Mouse (Mus musculus) small intestine, adult 2 months (tissue): Measurements from ENCODE around the gene Vwa5b2. TPM values are rescaled to one million over a fixed set of nuclear protein-coding genes. Genes with fewer than 3 reads are reported as not detected.

Source experiments
- H3K27ac ChIP-seq: fragments of 200-500 bp; 2 replicates; pipeline ENCODE4 v1.5.1; 2012; ENCODE audit warnings: low read depth, low read length, control low read depth, inconsistent platforms; ENCODE audit not compliant: insufficient read depth
- H3K27me3 ChIP-seq: fragments of 200-500 bp; 2 replicates; pipeline ENCODE4 v1.6.1; 2012; ENCODE audit warnings: mild to moderate bottlenecking, moderate library complexity, low read length, inconsistent platforms; ENCODE audit not compliant: control insufficient read depth, insufficient read depth
- H3K36me3 ChIP-seq: fragments of 200-500 bp; 2 replicates; pipeline ENCODE4 v1.6.1; 2012; ENCODE audit warnings: mild to moderate bottlenecking, low read length, control low read depth, inconsistent platforms; ENCODE audit not compliant: control insufficient read depth, insufficient read depth
- H3K4me1 ChIP-seq: fragments of 200-500 bp; 2 replicates; pipeline ENCODE4 v1.6.1; 2012; ENCODE audit warnings: low read length, inconsistent platforms, mixed read lengths; ENCODE audit not compliant: control insufficient read depth, insufficient read depth, insufficient read length
- H3K4me3 ChIP-seq: fragments of 200-500 bp; 2 replicates; pipeline ENCODE4 v1.5.1; 2012; ENCODE audit warnings: low read depth, mild to moderate bottlenecking, control low read depth, inconsistent platforms, low read length, moderate library complexity
- CTCF ChIP-seq: fragments of 200-500 bp; IDR thresholded peaks from 2 replicates; pipeline ENCODE4 v1.5.1; 2012; ENCODE audit warnings: low read depth, mild to moderate bottlenecking, control low read depth, inconsistent platforms, low read length, moderate library complexity, mixed read lengths; ENCODE audit not compliant: insufficient replicate concordance, insufficient read length; ENCODE audit errors: extremely low read depth
- POLR2A ChIP-seq: fragments of 200-500 bp; IDR thresholded peaks from 2 replicates; pipeline ENCODE4 v1.6.1; 2012; ENCODE audit warnings: low read depth, mild to moderate bottlenecking, control low read depth, inconsistent platforms, low read length, moderate library complexity
- WGBS: fragments of 180-500 bp; shearing (Covaris S2); methylation state at CpG from one replicate; pipeline ENCODE4 v1.1.7; 2018; 5-methylcytosine and 5-hydroxymethylcytosine counted together
- polyA plus RNA-seq: library from polyadenylated mRNA; depleted of rRNA; stranded (reverse); fragments of >200 nt; gene quantifications from 2 replicates; pipeline ENCODE4 v1.2.3, GENCODE M21; 2012

Gene Vwa5b2
- polyA plus RNA-seq, 1 experiment, result 6.8 TPM

DNA sequence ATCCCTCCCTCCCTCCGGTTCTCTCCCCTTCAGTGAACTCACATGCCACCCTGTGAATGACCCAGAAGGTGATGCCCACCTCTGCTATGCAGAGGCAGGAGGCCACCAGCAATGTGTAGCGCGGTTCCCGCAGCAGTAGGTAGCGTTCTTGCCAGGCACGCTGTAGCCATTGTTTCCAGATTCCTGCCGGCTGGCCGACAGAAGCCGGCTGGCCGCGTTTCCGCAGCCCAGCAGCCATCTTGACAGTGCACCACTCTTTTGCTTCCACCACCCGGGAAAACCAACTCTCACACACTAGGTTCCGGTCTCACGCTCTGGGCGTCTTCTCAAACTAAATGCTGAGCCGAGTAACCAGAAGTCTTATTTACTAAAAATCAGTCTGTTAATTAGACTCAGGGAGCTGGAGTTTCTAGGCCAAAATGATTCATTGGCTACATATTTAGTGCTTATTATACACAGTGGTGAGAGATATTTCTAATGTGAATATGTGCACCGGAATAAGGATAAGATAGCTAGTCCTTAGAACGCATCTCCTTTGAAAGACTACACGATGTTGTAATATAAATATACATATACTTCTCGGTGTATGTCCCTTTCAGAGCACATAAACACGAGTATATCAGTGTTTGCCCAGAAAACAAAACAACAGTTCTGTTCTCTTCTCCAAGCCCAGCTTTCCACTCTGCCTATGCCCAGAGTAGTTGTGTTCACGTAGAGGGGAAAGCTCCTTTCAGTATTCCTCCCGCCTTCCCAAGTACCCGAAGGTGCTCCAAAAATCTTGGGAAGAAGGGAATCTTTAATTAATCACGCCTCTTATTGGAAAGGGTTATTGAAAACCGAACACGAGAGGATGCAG lies 21.5 kb downstream of the Vwa5b2 start:
- TF ChIP-seq POLR2A (peak; percentile 84; the same call in 1 of the 2 replicates), CTCF (no peak)
- WGBS, result under 1% methylated on average over 28 of the region's 28 CpGs
- Histone ChIP-seq H3K27ac (peak overlapping the region; percentile 19; the same call in 1 of the 2 replicates), H3K4me1 (peaks cover 2% of the 10 kb centered on the region; the same call in 1 of the 2 replicates), H3K36me3 (peaks cover 9% of the 10 kb centered on the region), H3K4me3 (peak overlapping the region; percentile 97), H3K27me3 (no peaks in the 10 kb centered on the region)

DNA sequence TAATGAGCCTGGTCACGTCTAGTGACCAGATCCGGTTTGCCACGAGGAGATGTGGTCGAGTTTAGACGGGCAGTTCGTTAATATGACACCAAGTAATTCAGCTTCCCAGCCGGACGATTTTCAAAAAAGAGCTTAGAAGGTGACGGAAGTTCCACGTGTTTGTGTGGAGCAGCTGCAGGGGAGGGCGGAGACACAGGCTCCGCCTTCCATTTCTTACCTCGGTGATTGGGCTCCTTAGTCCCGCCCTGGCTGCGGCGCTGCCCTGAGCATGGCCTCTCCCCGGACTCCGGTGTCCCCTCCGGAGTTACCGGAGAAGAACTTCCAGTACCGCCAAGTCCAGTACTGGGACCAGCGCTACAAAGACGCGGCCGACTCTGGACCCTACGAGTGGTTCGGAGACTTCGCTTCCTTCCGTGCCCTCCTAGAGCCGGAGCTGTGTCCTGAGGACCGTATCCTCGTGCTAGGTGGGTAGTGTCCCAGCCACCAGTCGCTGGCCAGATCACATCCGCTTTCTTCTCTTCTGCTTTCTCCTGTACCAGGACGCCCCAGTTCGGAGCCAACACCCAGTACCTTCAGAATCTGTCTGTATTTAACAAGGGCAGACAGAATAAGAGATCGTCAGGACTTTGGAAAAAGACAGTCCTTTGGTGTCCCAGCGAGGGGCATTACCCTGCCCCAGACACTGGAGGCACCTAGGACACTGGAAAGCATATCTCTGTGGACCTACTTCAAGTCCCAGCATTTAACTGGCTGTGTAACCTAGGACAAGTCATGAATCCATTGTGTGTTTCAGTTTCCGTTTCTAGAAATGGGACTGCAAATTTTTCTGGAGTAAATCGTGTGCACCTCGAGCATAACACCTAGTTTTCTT lies 22.3 kb downstream of the Vwa5b2 start, which contains the start of the genes Eef1akmt4, Gm49333 and Alg3:
Eef1akmt4 (plus strand) TSS at position 237 of the 871 bp plus-strand sequence.
Gm49333 (plus strand) TSS at position 254 of the 871 bp plus-strand sequence.
Alg3 (minus strand) TSS at position 379 of the 871 bp plus-strand sequence.
- H3K4me3 ChIP-seq, result peak within 1 kb of the TSS; percentile 97
- H3K27ac ChIP-seq, result peak within 1 kb of the TSS; percentile 19; the same call in 1 of the 2 replicates
- no peaks in the 10 kb centered on the region for H3K27me3 ChIP-seq
- 1% methylated on average over 41 of the region's 41 CpGs for WGBS
- H3K36me3 ChIP-seq, result peaks cover under 1% of the 10 kb centered on the region
- TF ChIP-seq POLR2A, result peak; percentile 26; the same call in 1 of the 2 replicates
- TF ChIP-seq CTCF, result no peak
- H3K4me1 ChIP-seq, result peaks cover 2% of the 10 kb centered on the region; the same call in 1 of the 2 replicates

DNA sequence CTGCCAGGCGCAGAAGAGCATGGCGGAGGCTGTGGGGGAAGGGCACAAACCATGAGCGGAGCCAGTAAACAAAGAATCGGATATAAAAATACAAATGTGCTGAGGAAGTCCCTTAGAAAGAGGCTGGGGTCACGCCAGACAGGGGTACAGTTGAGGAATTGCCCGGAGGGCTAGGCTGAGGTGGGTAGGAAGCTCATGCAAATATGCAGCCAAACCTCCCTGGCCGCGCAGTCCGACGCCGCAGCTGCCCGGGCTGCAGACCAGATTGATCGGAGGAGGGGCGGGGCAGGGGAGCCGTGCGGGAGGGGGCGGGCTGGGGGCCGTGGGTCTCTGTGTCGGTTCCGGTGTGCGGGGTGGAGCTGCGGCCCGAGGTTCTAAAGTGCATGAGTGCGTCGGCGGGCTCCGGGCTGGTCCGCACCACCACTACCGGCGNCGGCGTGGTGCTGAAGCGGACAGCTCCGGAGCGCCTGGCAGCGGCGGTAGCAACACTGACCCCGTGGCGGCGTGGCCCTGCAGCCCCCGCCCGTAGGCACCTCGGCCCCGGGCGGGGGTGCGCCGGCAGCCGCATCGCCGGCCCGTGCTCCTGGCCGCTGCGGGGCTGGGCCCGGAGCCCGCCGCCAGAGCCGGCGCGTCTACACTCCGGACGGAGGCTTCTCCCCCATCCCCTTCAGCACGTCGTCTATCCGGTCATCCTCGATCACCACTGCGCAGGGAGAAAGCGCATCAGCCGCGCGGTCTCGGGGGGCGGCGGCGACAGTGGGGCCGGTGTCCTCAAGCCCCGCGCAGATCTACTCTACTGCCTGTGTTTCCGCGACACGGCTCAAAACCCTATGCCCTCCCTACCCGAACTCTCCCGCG lies 30.5 kb downstream of the Vwa5b2 start:
- Histone ChIP-seq H3K4me3 (peak overlapping the region; percentile 95), H3K36me3 (peaks cover 3% of the 10 kb centered on the region), H3K4me1 (peaks cover 24% of the 10 kb centered on the region), H3K27me3 (peaks cover 16% of the 10 kb centered on the region), H3K27ac (no peak overlapping the region)
- TF ChIP-seq POLR2A (no peak), CTCF (no peak)
- 5% methylated on average over 82 of the region's 83 CpGs for WGBS

DNA sequence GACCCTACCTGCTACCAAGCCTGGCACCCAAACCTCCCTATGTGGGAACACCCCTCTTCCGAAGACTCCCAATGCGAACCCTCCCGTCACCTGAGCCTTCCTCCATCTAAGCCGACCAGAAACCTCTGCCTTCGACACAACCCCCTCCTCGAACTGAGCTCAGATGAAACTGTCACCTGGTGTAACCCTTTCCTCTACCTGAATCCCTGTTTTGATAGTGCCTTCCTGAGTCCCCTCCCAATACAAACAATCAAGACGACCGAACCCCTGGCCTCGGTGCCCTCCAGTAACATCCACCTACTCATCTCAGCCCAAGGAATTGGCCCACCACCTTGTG lies 31.1 kb downstream of the Vwa5b2 start:
- peak overlapping the region; percentile 95 for H3K4me3 ChIP-seq
- peaks cover 24% of the 10 kb centered on the region for H3K4me1 ChIP-seq
- H3K27ac ChIP-seq, result no peak overlapping the region
- TF ChIP-seq CTCF (no peak), POLR2A (no peak)
- WGBS, result 1% methylated on average over 9 of the region's 9 CpGs
- peaks cover 3% of the 10 kb centered on the region for H3K36me3 ChIP-seq
- peaks cover 16% of the 10 kb centered on the region for H3K27me3 ChIP-seq

DNA sequence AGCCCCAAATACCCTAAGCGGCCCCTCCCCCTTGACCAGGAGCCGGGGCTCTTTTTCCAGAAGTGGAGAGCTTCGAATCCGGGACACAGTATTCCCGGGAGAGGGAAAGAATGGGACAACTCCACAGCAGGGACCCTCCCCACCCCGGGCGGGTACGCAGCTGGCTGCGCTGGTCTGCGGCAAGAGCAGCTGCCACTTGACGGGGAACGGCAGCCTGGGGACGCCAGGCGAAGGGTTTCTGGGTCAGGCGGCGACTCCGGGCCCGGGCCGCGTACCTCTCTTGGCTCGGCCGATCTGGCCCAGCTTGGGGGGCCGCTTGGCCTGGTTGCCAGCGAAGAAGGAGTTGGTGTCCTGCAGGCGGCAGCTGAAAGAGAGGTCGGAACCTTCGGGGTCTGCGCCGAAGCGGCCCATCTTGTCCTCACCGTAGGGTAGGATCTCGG lies 31.5 kb downstream of the Vwa5b2 start:
- under 1% methylated on average over 32 of the region's 32 CpGs for WGBS
- TF ChIP-seq CTCF (no peak), POLR2A (no peak)
- H3K27ac ChIP-seq, result no peak overlapping the region
- peaks cover 24% of the 10 kb centered on the region for H3K4me1 ChIP-seq
- peaks cover 3% of the 10 kb centered on the region for H3K36me3 ChIP-seq
- H3K4me3 ChIP-seq, result peak overlapping the region; percentile 95
- H3K27me3 ChIP-seq, result peaks cover 16% of the 10 kb centered on the region

DNA sequence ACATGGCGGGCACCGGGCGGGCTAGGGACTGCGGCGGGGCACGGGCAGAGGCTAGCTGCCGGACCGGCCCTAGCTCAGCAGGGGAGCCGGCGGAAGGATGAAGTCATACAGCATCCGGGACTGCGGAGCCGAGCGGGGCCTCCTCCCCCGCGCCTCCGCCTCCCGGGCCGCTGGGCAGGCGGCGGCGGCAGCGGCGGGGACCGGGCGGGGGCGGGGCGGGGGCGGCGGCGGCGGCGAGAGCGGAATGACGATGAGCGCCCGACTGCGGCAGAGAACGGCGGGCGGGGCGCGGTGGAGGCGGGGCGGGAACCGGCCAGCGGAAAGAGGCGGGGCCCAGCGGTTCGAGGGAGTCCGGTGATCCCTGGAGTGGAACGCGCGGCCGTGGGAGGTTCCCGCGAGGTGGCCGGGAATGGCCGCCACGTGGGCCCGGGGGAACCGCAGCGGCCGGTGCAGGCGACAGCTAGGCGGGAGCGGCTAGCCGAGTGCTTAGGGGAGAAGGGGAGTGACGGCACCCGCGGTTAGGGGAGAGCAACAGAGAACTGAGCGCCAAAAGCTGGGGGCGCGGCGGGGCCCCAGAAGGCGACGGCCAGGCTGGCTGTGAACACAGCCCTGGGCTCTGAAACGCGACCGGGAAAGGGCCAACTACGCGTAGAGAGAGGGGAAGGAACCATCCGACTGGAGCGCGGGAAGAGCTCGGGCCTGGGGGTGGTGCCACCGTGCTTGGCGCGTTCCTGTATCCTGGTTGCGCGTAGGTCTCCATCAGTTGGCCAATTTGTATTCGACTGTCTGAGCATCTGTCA lies 32.1 kb downstream of the Vwa5b2 start, which contains the start of gene Camk2n2:
Camk2n2 (minus strand) TSS at position 97 of the 800 bp plus-strand sequence.
- H3K36me3 ChIP-seq, result peaks cover 3% of the 10 kb centered on the region
- 2% methylated on average over 78 of the region's 92 CpGs for WGBS
- H3K4me3 ChIP-seq, result peak within 1 kb of the TSS; percentile 95
- no peak for TF ChIP-seq CTCF
- no peak for TF ChIP-seq POLR2A
- peaks cover 24% of the 10 kb centered on the region for H3K4me1 ChIP-seq
- H3K27me3 ChIP-seq, result peaks cover 18% of the 10 kb centered on the region
- no peak within 1 kb of the TSS for H3K27ac ChIP-seq
